Mouse (Mus musculus) thymus, adult 2 months (tissue): ENCODE measurements around the gene Mei1. TPM values are rescaled to one million over a fixed set of nuclear protein-coding genes. Genes with fewer than 3 reads are reported as not detected.

Source experiments
- DNase-seq: peaks from one replicate; pipeline ENCODE4 v3.0.0; 2021
- H3K27ac ChIP-seq: fragments of 200-500 bp; 2 replicates; pipeline ENCODE4 v1.5.1; 2012; ENCODE audit warnings: low read length, control low read depth; ENCODE audit not compliant: control insufficient read depth, insufficient read depth
- H3K27me3 ChIP-seq: fragments of 200-500 bp; 2 replicates; pipeline ENCODE4 v1.6.1; 2012; ENCODE audit warnings: mild to moderate bottlenecking, low read length, moderate library complexity, mixed read lengths; ENCODE audit not compliant: control insufficient read depth, insufficient read depth
- H3K36me3 ChIP-seq: fragments of 200-500 bp; 2 replicates; pipeline ENCODE4 v1.6.1; 2012; ENCODE audit warnings: mild to moderate bottlenecking, low read length, moderate library complexity; ENCODE audit not compliant: control insufficient read depth, insufficient read depth
- H3K4me1 ChIP-seq: fragments of 200-500 bp; replicated peaks from 2 replicates; pipeline ENCODE4 v1.6.1; 2012; ENCODE audit warnings: low read length; ENCODE audit not compliant: control insufficient read depth, insufficient read depth
- H3K4me3 ChIP-seq: fragments of 200-500 bp; 2 replicates; pipeline ENCODE4 v1.5.1; 2012; ENCODE audit warnings: mild to moderate bottlenecking, low read length, control low read depth, moderate library complexity; ENCODE audit not compliant: control insufficient read depth, insufficient read depth
- CTCF ChIP-seq: fragments of 200-500 bp; IDR thresholded peaks from 2 replicates; pipeline ENCODE4 v1.5.1; 2012; ENCODE audit warnings: mild to moderate bottlenecking, control low read depth, low read length, moderate library complexity, borderline replicate concordance; ENCODE audit not compliant: control insufficient read depth, poor library complexity, insufficient read depth; ENCODE audit errors: extremely low read depth
- POLR2A ChIP-seq: fragments of 200-500 bp; IDR thresholded peaks from 2 replicates; pipeline ENCODE4 v1.6.1; 2012; ENCODE audit warnings: mild to moderate bottlenecking, low read length, control low read depth, moderate library complexity; ENCODE audit not compliant: control insufficient read depth, poor library complexity, insufficient read depth; ENCODE audit errors: extremely low read depth
- WGBS: fragments of 180-500 bp; shearing (Covaris S2); methylation state at CpG from one replicate; pipeline ENCODE4 v1.1.7; 2018; 5-methylcytosine and 5-hydroxymethylcytosine counted together
- polyA plus RNA-seq: library from polyadenylated mRNA; depleted of rRNA; stranded (reverse); fragments of >200 nt; gene quantifications from 2 replicates; pipeline ENCODE4 v1.2.3, GENCODE M21; 2012

Gene Mei1
- polyA plus RNA-seq, 1 experiment = 0.11 TPM

- 70% methylated on average over 5 of the region's 5 CpGs for WGBS
- no peaks in the 10 kb centered on the region for H3K36me3 ChIP-seq
- no peak for DNase-seq
- TF ChIP-seq CTCF = no peak
- no peak for TF ChIP-seq POLR2A
- no peak overlapping the region for H3K4me3 ChIP-seq
- no peaks in the 10 kb centered on the region for H3K27me3 ChIP-seq
- no peak overlapping the region for H3K27ac ChIP-seq
- H3K4me1 ChIP-seq = peaks cover 2% of the 10 kb centered on the region; the same call in 1 of the 2 replicates
Observed at GRCm38 (mm10) chr15:82052544-82052943, 17.3 kb upstream of the Mei1 start.

GRCm38 (mm10) chr15:82058719-82059201, 11.0 kb upstream of the Mei1 start, which contains the start of gene 4930407I10Rik:
Gene 4930407I10Rik, plus strand, starts transcription at chr15:82059151.
- no peak within 1 kb of the TSS for H3K27ac ChIP-seq
- no peak for TF ChIP-seq CTCF
- no peak for TF ChIP-seq POLR2A
- H3K4me3 ChIP-seq = no peak within 1 kb of the TSS
- no peaks in the 10 kb centered on the region for H3K27me3 ChIP-seq
- H3K4me1 ChIP-seq = no peaks in the 10 kb centered on the region
- WGBS = 92% methylated on average over 1 of the region's 1 CpGs
- no peaks in the 10 kb centered on the region for H3K36me3 ChIP-seq
- DNase-seq = no peak

GRCm38 (mm10) chr15:82063909-82064308, 5.9 kb upstream of the Mei1 start:
- WGBS = 73% methylated on average over 14 of the region's 14 CpGs
- TF ChIP-seq CTCF (no peak), POLR2A (no peak)
- no peaks in the 10 kb centered on the region for H3K4me1 ChIP-seq
- DNase-seq = no peak
- no peak overlapping the region for H3K27ac ChIP-seq
- H3K4me3 ChIP-seq = no peak overlapping the region
- H3K36me3 ChIP-seq = no peaks in the 10 kb centered on the region
- H3K27me3 ChIP-seq = no peaks in the 10 kb centered on the region

- TF ChIP-seq POLR2A (no peak), CTCF (no peak; the same call in 1 of the 2 replicates)
- WGBS = 24% methylated on average over 7 of the region's 7 CpGs
- Histone ChIP-seq H3K36me3 (no peaks in the 10 kb centered on the region), H3K4me3 (no peak overlapping the region), H3K27me3 (peaks cover 4% of the 10 kb centered on the region), H3K4me1 (no peaks in the 10 kb centered on the region), H3K27ac (no peak overlapping the region)
- DNase-seq = peak; percentile 64
Observed at GRCm38 (mm10) chr15:82065511-82065910, 4.3 kb upstream of the Mei1 start.

- Histone ChIP-seq H3K4me1 (no peaks in the 10 kb centered on the region), H3K27ac (no peak overlapping the region), H3K4me3 (no peak overlapping the region), H3K27me3 (peaks cover 7% of the 10 kb centered on the region), H3K36me3 (no peaks in the 10 kb centered on the region)
- no peak for DNase-seq
- WGBS = 93% methylated on average over 26 of the region's 26 CpGs
- TF ChIP-seq POLR2A (no peak), CTCF (no peak)
Observed at GRCm38 (mm10) chr15:82071816-82072469, 2.1 kb downstream of the Mei1 start.

- Histone ChIP-seq H3K4me1 (no peaks in the 10 kb centered on the region), H3K27me3 (peaks cover 7% of the 10 kb centered on the region), H3K27ac (no peak overlapping the region), H3K36me3 (no peaks in the 10 kb centered on the region), H3K4me3 (no peak overlapping the region)
- 94% methylated on average over 7 of the region's 7 CpGs for WGBS
- TF ChIP-seq POLR2A = no peak
- no peak for TF ChIP-seq CTCF
- no peak for DNase-seq
Observed at GRCm38 (mm10) chr15:82073490-82073889, 3.7 kb downstream of the Mei1 start.

GRCm38 (mm10) chr15:82079883-82080282, 10.1 kb downstream of the Mei1 start:
- WGBS = 61% methylated on average over 10 of the region's 10 CpGs
- TF ChIP-seq POLR2A (no peak), CTCF (no peak)
- H3K4me3 ChIP-seq = no peak overlapping the region
- H3K36me3 ChIP-seq = no peaks in the 10 kb centered on the region
- no peaks in the 10 kb centered on the region for H3K4me1 ChIP-seq
- H3K27ac ChIP-seq = no peak overlapping the region
- DNase-seq = no peak
- no peaks in the 10 kb centered on the region for H3K27me3 ChIP-seq
